Mouse (Mus musculus): ENCODE results near the gene Gpr162.
"Not testable (repeated sequence)": the region's sequence is repeated elsewhere in the genome, so short reads cannot be mapped to it uniquely, and the experiment has no call there.

Gene Gpr162

DNA sequence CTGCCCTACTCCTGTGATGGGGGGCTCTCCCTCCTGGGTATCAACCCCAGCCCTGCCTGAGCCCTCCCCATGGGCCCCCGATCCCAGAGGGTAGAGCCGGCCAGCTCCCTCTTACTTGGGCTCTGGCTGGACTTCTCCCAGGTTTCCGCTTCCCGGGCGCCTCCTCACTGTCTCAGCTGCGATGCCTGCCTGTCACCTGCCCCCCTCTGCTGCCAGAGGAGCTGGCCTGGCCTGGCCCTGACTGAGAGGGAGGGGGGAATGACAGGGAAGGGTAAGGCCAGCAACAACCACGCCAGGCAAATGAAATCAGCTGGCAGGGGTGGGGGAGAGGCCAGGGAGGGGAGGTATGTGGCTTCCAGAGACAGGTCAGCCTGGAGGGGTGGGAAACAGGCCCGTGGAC lies 24.0 kb downstream of the Gpr162 start:
- DNase-seq (ENCODE audit: low spot score in 2 of 2), result no peak

DNA sequence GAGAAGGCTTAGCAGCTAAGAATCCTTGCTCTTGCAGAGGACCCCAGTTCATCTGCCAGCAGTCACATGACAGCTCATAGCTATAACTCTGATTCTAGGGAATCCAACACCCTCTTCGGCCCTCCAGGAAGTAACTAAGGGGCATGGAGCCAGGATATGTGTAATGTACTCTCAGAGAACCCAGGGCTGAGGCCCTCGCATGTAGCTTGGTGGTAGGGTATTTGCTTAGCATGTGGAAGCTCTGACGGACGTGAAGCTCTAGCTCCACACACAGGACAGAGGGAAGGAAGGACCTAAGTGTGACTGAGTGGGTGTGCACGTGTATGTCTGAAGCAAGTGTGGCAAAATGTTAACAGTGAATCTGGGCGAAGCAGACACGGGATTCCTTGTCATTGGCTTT lies 27.4 kb downstream of the Gpr162 start:
- peak in 1 of 2 experiments; percentile 19 for DNase-seq (ENCODE audit: low spot score in 2 of 2)

DNA sequence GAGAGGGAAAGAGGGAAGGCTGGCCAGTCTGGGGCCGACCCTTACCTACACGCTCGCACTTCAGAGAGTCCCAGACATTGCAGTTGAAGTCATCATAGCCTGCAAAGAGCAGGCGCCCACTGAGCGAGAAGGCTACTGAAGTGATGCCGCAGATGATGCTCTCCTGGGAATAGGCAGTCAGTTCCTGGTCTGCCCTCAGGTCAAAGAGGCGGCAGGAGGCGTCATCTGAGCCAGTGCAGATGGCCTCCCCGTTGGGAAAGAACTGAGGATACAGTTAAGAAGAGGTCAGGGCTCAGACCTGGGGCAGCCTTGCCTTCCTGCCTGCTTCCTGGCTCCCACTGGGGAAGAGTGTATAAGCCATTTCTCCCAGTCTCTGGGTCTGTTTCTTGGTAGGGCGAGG lies 28.3 kb downstream of the Gpr162 start:
- DNase-seq (ENCODE audit: low spot score in 2 of 2), result no peak

DNA sequence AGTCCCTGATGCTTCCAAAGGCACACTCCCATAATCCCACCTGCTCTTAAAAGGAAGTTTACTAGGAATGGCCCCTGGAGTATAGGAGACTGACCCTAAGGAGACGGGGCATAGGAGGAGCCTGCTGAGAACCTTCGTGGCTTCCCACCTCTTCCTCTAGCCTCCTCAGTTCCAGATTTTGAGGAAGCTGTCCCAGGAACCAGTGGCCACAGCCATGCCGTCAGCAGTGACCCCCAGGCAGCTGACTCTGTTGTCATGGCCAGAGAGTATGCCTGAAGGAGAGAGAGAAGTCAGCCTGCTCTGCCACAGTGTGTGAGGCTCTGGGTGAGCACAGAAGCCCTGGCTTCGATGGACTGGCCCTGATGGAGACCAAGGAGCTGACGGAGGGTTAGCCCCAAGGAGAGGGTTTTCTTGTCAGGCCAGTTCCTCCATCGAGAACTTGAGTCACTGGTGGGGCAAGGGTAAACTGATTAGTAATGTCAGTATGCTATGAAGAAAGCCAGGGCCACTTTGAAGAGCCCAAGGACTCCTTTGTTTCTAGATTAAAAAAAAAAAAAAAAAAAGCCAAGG lies 29.2 kb downstream of the Gpr162 start:
- DNase-seq (ENCODE audit: low spot score in 2 of 2), result no peak

DNA sequence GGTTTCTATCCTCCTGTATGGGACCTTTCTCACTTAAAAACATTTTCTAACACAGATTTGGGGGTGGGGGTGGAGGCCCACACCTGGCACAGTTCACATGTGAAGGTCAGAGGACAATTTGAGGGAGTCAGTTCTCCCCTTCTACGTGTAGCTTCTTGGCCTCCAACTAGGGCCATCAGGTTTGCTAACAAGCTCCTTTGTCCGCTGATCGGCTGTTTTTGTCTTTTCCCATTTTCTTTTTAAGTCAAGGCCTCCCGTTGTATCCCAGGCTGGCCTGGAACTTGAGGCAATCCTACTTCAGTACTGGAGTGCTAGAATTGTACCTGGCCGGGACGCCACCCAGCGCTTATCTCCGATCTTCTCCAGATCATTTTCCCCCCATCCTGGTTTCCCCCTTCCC lies 32.1 kb downstream of the Gpr162 start:
- no peak for DNase-seq (ENCODE audit: low spot score in 2 of 2)

DNA sequence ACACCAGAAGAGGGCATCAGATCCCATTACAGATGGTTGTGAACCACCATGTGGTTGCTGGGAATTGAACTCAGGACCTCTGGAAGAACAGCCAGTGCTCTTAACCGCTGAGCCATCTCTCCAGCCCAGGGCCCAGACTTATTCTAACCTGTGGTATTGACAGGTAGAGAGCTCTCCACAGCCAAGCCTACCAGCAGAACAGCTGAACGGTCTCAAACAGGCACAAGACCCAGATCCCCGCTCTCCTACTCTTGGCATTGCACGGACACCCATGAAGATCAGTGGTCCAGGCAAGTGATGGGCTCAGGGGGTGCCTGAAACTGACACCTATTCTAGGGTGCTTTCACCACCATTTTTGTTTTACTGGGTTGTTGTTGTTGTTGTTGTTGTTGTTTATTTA lies 32.6 kb downstream of the Gpr162 start:
- not testable (repeated sequence) for DNase-seq (ENCODE audit: low spot score in 2 of 2)

DNA sequence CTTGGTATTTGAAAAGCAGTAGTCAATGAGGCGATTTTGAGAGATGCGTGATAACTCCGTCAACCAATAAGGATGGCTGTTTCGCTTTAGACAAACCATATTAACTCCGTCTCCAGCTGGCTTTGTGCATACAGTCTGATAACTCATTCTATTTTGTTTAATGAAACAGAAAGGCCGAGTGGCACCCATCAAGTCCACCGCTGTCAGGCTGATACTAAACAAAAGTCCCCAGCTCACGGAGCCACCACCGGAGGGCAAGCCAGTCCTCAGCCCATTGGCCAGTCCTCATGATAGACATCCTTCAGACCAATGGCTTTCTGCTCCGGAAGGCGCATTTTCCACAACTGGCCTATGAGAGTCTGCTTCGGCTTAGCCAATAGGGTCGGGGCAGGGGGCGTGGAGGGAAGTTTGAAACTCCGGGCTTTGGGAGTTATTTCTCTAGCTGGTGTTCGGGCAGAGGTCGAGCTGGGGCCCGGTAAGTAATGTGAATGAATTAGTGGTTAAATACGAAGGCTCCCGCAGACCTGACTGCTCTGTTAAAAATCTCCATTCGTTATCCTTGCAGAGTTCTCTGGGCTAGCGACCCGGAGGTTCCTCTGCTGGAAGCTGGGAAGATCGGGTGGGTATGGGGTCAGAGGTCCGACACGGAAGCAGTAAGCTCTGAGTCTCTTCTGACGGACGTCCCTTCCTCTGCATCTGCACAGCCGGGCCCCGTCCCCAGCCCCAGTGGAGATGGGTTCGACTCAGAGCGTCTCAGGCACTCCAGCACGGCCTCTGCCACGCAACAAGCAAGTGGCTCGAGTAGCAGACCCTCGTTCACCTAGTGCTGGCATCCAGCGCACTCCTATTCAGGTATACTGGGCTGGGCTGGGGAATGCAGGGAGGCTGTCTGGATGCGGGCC lies 33.7 kb downstream of the Gpr162 start:
- peak; percentile 94 to 95 for DNase-seq (ENCODE audit: low spot score in 2 of 2)

DNA sequence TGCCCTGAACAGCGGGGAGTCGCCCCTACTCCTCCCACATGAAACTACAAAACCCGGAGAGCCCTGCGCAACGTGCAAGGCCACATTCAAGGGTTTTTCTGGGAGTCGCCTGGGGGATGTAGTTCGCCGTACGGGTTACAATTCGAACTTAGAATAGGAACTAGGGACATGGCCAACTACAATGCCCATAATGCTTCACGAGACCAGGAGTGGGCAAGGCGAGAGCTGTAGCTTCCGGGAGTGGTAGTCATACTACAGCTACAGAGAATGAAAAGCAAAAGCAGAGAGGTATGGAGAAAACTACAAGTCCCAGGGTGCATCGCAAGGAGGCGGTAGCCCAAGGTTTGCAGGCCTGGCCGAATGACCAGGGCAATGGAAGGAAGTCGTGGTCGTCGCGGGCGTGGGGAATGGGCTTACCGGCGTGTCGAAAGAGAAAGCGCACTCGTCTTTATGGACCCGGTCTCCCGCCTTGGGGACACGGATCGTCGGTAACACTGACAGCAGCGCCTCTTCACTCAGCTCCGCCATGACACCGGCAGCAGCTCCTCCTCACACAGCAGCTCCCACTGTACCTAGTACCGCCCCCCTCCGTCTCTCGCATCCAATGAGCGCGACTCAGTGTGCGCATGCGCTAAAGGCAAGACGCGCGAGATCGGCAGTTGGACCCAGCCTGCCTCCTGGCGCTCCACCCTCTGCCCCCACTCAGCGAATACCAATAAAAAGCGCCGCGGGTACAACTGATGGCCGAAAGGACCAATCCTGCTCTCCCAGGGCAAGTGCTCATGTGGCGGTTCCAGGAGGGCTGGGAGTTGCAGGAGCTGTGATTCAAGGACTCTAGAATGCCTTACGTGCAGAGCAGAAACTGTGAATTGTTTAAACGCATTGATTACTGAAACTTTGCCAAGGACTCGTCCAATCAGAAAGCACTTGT lies 34.6 kb downstream of the Gpr162 start, which contains the start of the genes Usp5 and Cdca3:
Usp5 (minus strand) TSS at position 617 of the 931 bp plus-strand sequence.
Cdca3 (plus strand) TSS at position 680 of the 931 bp plus-strand sequence.
- DNase-seq (ENCODE audit: low spot score in 2 of 2), result peak; percentile 99

DNA sequence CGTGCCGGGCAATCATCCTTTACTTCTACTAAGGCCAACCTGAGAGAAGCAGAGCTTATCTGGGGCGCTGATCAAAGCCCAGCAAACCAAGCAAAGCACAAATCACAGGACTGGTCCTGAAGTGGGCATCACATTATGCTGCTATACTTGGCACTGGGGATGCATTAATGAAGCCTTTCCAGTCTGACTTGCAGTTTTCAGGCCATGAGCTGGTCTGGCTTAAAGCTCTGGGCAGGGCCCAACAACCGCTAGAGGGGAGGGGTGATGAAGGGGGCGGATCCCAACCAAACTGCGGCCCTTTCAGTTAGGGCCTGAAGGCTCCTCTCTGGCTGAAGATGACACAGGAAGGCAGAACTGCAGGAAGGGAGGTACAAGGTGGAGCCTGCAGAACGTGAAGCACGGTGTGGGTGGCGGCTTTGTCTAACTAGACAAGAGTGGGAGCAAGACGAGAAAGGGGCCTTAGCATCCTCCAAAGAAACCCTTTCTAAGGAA lies 35.6 kb downstream of the Gpr162 start:
- peak; percentile 44 to 47 for DNase-seq (ENCODE audit: low spot score in 2 of 2)

DNA sequence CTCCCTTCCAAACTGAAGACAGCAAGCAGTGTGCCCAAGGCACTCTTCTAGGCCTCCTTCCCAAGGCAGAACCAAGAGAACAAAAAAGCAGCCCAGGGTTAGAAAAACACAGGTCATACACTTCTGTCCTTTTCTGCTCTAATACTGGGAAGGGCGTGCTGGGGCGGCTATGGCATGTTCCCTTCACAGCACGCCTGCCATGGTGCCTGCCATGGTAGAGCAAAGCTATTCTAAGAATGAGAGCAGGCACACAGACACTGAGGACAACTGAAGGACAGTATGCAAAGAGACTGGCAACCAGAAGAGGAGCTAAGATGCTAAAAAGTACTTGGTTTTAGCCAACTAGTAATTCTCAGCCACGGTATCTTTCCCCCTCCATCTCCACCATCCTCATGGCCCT lies 41.7 kb downstream of the Gpr162 start:
- no peak for DNase-seq (ENCODE audit: low spot score in 2 of 2)

DNA sequence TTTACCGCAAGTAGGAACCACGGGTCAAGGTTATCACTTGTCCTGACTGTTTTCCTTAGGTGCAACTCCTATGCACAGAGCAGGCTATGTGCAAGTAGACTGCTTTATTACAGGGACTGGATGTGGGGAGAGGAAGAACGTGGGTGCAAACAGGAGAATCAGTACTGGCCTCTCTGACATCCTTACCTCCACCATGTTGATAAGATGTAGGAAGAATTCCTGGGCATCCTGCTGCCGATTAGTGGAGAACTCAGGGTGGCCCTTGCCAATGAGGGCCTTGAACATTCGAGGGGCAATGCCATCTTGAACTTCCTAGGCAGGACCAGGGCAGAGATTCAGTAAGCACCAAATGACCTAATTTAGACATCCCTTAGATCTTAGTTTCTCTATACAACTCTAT lies 42.9 kb downstream of the Gpr162 start:
- DNase-seq (ENCODE audit: low spot score in 2 of 2), result no peak

DNA sequence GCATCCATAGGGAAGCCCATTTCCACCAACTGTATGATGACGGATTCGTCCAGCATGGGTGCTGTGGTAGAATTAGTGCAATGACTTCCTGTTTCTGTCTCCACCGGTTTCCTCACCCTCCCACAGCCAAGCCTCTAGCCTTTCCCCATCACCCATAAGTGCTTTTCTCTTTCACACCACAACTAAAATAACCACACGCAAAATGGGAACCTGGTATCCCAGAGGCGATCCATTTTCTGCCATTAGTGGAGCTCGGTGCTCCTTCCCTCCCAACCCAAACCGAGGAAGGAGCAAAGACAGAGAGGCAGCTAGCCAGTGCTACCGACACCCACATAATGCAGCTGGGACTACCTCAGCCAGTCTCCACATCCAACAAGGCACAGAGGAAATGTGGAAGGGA lies 45.8 kb downstream of the Gpr162 start:
- peak in 1 of 2 experiments; percentile 39 for DNase-seq (ENCODE audit: low spot score in 2 of 2)

DNA sequence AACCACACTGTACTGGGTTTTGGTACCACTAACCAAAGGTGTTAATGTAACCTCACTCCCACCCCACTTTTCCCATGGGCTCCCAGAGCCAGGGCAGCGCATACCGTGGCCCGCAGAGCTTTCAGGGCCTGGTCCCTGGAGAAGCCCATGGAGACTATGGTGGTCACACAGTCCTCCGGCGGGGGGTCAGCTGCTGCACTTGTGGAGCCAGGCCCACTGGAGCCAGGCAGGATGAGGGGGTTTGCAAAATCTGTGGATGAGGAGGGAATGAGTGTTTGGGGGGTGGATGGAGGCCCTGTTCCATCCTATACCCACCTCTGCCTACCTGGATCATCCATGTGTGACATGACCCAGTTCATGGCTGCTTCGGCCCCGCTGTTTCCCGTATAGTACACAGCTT lies 46.2 kb downstream of the Gpr162 start:
- DNase-seq (ENCODE audit: low spot score in 2 of 2), result no peak

DNA sequence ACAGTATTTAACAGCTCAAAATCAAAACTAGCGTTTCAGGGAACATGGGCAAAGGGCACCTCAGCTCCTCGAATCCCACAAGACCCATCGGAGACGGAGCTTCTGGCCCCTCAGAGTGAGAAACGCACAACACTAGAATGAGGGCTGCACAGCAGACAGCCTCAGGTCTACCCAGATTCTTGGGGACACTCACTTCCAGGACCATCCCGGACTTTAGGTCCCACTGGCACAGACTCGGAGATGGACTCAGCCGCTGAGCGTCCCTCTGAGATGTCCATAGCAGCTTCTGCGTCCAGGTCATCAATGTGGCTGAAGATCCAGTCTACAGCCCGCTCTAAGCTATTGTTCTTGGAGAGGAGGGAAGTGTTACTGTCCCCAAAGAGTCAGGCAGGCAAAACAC lies 46.7 kb downstream of the Gpr162 start:
- no peak for DNase-seq (ENCODE audit: low spot score in 2 of 2)

DNA sequence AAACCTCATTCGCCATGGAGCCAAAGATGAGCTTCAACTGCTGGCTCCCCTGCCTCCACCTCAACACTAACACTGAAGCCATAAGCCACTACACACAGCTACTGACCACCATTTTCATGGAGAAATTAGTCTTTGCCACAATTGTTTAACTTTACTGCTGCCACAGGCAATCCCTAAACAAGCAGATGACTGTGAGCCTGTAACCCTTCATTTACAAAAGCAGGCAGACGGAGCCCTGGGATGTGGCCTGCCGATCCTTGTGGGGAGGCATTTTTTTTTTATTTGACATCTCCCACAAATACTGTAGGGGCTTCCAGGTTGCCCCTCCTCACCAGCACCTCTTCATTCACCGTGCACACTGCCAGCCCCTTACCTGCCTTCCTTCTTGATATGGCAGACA lies 47.2 kb downstream of the Gpr162 start:
- no peak for DNase-seq (ENCODE audit: low spot score in 2 of 2)

DNA sequence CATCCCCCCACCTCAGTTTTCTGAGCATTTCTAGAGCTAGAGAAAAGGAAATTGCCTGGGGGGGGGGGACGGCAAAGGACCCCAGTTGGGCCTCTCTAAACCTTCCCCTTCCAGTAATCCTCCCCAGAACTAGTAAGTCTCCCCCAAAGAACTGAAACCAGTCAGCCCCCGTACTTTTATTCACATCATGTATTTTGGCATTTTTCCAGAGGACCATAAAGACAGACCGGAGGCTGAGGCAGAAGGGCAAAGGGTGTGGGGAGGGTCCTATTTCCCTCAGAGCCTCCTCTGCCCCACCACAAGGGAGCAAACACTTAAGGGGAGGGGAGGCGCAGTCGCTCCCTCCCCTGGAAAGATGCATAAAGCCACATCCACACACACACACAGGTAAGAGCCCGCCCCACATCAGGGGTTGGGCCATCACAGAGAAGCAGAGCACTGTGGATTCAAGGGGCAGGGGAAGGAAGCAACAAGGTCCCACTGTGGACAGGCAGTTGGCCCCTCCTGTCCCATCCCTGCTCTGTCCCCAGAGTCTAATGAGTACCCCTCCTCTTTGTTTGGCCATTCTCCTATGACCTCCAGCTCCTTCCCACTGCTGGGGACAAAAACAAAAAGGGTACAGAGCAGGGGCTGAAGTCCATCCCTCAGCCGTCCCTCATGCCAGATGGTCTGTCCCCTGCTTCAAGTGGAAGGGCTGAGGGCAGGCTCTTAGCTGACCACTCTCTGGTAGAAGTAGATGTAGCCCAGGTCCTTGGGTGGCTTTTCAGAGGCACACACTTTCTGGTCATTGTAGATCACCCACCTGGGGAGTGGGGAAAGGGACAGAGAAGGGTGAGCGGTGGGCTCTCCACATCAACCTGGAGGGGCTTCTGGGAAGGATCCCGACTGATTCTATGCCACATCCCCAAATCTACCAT lies 48.7 kb downstream of the Gpr162 start:
- no peak for DNase-seq (ENCODE audit: low spot score in 2 of 2)

DNA sequence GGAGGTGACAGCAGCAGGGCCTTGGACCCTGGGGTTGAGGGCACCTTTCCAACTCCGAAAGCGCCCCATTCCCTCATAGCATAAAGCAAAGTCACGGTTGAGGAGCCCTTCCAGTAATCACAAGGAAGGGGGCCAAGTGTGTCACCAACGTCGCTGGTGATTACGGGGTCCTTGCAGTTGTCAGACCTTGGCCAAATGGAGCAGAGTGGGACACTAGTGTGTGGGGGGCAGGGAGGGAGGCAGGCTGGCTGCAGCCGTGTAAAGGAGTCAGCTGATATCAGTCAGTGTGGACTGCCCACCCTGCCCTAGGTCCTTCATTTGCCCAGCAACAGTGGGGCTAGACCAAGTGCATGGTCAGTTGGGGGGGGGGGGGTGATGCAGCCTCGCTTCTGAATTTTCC lies 49.3 kb downstream of the Gpr162 start:
- DNase-seq (ENCODE audit: low spot score in 2 of 2), result no peak

DNA sequence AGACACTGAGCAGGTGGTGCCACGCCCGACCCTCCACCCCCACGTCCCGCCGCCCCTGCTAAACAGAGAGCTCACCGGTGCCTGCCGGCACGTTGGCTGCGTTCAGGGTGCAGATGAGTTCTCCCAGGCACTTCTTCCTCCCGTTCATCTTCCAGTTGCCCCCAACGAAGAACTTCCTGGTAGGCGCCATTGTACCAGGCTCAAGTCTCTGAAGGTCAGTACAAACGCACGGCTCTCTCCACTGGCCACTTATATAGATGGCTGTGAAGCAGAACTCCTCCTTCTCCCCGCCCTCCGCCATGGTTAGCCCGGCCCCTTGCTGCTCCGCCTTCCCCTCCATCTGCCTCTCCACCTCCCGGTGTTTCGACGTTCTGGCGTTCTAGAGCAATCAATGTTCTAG lies 49.9 kb downstream of the Gpr162 start, which contains the start of gene Tpi1:
Tpi1 (minus strand) TSS at position 364 of the 400 bp plus-strand sequence.
- peak; percentile 86 to 89 for DNase-seq (ENCODE audit: low spot score in 2 of 2)

DNA sequence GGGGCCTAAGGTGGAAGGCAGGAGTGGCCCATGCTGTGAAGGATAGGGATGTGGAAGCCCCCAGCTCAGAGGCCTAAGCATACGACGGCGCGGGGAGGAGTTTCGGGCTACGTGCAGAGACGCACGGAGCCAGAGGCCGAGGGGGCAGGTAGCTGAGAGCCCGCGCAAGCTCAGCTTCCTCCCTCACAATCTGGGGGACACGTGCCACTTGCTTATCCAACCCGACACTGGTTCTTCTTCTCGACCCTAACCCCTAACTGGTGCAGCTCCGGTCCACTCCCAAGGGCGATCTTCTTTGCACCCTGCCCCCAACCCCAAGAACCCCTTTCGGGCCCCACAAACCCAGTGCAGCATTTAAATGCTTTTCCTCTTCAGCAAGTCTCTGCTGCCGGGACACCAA lies 50.3 kb downstream of the Gpr162 start:
- peak; percentile 70 for DNase-seq (ENCODE audit: low spot score in 2 of 2)

DNA sequence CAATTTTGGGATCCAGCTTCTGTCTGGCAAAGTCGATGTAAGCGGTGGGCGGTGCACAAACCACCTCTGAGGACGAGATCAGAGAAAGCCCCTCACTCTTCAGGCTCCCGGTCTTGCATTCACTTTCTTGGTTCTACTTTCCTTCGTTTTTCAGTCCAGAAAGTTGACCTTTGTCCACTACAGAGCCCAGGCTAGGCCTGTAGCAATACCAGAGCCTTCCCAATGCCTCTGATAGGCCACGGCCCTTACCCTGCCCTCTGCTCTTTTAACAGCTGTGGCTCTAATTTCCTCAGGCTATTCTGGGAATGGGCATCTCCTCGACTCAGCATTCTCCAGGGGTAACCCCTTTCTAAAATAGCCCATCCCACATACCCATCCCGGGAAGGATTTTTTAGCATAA lies 50.9 kb downstream of the Gpr162 start:
- DNase-seq (ENCODE audit: low spot score in 2 of 2), result peak in 1 of 2 experiments; percentile 24
